Mouse (Mus musculus) left cerebral cortex, adult 11 months (tissue): ENCODE data around the gene Mtus2.
A peak's percentile ranks its signal among the peaks of the same experiment; 100 is the strongest.
"Not testable (repeated sequence)": the region's sequence is repeated elsewhere in the genome, so short reads cannot be mapped to it uniquely, and the experiment has no call there.

Experiments used
- DNase-seq: peaks from one replicate; pipeline ENCODE4 v3.0.0; 2022; ENCODE audit warnings: low spot score

The Mtus2 gene

DNA sequence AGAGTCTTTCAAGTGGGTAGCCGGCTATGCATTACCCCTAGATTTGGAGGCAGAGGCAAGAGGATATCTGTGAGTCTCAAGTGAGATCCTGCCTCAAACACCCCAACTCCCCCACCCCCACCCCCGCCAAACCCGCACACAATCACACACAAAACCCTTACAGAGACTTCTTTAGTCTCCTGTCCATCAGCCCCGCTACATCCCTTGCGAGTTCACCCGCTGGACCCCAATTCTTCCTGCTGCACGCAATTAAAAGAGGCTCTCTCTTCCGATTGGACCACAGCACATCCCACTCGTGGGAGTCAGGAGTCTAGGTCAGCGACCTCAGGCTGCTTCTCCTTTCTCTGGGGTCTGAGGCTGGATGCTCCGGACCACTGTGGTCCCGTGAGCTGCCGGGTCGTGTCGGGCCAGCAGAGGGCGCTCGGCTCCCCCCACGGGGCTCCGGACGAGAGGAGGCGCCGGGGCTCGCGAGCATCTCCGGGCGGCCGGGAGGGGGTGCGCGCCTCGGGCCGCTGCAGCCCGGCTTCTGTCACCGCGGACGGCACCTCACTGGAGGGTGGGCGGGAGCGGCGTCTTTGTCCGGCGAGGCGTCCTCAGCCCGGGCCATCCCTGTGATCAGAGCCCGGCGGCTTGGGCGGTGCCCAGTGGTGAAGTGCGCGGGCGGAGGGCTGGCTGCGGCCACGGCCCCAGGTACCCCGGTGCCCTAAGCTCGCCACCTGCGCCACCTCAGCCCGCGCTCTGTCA is at the start of gene Mtus2:
Gene Mtus2 (plus strand): TSS at position 500 of the 744 bp plus-strand sequence.
- DNase-seq = peak; percentile 78

DNA sequence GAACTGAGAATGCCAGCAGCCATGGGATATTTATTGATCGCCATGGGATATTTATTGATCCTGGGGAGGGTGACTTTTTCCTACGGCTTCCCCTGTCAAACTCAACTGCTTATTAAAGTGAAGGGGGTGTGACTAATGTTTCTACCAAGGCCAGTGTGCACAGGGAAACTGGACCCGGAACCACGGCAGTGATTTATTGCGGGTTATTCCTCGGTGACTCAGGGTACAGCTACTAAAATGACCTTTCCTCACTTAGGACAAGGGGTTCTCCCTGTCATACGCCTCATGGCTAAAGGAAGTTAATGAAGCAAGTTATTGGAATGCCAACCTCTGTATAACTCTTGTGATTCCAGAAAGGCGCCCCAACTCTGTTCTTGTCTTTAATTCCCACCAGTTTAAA is 49.3 kb upstream of the Mtus2 start:
- DNase-seq = no peak

DNA sequence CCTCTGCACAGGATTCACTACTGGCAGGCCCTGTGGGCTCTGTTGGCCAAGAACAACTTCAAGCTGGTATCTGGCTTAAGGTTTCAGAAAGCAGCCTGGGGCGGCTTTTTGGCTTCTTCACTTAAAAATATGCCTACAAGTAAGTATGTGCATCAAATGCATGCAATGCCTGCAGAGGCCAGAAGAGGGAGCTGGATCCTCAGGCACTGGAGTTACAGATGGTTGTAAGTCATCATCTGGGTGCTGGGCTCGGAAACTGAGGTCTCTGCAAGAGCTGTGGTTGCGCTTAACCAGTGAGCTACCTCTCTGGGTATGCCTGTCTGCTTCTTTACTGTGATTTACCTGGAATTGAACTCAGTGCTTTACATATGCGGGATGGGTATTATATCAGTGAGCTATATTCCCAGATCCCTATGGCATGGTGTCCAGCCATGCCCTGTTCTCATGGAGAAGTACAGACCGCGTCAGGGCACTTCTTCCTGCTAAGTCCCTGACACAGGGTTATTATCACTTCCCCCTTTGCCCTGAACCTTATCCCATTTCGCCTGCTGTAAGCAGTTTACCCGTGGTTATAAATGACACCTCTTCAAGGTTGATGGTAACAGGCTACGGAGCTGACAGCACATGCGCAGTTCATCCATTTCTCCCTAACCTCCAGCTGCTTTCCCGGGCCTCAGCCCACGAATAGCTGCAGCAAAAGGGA is 46.2 kb upstream of the Mtus2 start:
- no peak for DNase-seq

DNA sequence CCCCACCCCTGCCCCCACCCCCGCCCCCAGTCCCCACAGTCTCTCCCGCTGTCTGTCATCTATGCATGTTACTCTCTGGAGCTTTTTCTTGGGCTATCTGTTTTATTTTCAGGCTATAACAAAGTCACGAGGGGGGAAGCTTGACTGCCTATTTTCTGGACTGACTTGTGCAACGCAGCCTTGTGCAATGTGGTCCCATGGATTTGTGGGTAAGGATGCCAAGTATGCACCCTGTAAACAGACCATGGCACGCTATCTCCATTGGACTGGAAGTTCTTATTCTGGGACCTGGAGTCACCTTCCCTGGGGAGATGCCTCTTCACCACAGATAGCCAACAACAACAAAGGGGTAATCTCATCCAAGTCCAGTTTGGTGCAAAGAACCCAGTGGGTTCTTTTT is 45.4 kb upstream of the Mtus2 start:
- no peak for DNase-seq

DNA sequence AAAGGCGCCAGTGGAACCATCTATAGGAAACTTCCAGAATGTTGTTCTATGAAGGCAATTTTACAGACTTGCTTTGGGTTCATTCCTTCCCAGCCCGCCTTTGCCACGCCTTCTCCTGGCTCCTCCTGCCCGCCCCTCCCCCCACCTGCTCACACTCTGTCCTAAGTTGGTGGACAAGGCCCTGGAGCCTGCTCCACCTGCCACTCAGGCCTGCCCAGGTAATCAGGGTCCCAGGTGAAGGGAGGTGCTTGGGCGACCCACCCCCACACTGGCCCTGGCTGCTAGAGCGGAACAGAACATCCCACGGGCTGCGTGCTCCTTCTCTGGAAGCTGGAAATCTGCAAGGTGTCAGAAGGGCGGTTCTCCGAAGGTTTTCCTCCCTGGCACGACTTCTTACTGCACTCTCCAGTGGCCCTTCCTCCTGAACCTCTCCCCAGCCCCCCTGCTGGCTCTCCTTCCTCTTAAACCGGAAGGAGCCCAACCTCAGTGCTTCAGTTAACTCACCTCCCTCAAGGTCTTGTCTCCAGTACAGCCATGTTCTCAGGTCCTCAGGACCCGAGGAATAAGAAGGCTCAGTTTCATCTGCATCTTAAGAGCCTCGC is 43.8 kb upstream of the Mtus2 start:
- DNase-seq = no peak

DNA sequence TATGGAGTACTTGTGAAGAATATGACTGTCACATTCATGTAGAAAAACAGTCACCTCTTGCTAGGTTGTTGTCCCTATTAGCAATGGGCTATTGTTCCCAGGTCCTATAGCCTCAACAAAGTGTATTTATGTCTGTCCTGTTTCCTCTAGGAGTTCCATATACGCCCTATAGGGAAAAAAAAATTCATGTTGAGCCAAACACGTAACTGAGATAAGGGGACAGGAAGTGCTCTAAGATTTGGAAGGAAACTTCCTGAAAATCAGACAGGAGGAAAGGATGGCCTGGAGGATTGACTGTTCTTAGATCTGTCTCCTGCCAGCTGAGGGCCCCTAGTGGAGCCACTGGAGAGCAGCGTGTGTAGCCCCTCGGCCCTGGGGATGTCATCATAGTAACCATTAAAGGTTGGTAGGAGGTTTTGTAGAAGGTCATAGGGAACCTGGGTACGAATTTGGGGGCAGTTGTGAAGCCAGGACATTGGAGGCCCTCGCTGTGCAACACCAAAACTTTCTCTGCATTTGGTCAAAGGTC is 42.0 kb upstream of the Mtus2 start:
- no peak for DNase-seq

DNA sequence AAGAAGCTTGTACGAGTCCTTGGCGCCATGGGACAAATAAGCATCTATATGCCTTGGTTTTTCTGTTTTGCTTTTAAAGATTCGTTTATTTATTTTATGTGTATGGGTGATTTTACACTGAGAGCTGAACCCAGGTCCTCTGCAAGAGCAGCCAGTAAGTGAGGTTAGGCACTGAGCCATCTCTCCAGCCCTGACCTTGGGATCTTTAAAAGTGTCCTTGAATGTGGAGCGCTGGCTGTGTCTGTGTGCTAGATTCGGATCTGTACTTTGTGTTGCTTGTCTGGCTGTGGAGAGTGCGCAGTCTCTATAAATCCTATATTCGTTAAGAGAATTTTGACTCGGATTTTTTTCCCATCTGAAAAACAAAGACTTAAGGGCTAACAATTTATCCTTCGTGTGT is 40.9 kb upstream of the Mtus2 start:
- no peak for DNase-seq

DNA sequence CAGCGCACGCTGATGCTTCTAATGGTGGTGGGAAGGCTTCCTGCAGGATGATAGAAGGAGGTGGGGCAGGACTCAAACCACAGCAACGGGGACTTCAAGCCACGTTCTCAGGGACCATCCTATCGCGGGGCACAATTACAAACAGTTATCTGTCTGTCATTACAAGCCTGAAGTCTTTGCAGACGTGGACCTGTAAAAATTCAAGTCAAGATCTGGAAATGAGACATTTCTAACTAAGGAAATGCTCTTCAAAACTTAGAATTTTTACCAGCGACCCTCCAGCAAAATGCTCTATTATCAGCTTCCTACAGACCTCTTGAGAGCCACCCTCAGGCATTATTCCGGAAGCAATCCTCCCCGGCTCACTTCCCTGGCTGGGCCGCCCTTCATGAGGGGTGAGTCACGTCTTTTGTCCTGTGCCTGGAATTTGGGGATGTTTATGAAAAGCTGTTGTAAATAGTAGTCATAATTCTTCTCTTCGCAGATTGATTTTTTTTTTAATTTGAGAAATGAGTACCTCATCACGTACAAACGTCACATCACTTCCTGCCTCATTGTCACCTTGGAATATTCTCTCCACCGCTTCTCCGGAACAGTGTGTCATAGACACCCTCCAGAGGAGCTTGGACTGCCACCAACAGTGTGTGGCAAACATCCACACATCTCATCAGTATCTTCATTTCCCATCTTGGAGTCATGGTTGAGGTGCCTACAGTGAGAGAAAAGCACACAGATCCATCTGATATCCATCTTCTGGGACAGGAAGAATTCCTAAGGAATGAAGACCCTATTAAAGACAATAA is 38.9 kb upstream of the Mtus2 start:
- DNase-seq = no peak

DNA sequence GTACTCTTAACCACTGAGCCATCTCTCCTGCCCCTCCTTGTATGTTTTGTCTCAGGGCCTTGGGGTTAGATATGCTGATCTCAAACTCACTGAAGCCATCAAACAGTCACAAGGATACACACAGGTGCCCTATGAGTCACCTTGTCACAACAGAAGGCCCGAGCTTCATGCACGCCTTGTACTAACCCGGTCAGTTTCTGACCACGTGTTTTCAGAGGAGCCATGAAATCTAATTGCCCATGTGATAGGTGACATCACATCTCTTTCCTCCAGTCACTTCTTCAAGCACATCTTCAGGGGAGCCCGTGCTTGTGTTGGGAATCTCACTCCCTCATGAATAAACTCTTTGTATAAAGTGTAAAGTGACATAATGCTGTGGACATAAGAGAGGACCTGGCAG is 32.5 kb upstream of the Mtus2 start:
- DNase-seq = no peak

DNA sequence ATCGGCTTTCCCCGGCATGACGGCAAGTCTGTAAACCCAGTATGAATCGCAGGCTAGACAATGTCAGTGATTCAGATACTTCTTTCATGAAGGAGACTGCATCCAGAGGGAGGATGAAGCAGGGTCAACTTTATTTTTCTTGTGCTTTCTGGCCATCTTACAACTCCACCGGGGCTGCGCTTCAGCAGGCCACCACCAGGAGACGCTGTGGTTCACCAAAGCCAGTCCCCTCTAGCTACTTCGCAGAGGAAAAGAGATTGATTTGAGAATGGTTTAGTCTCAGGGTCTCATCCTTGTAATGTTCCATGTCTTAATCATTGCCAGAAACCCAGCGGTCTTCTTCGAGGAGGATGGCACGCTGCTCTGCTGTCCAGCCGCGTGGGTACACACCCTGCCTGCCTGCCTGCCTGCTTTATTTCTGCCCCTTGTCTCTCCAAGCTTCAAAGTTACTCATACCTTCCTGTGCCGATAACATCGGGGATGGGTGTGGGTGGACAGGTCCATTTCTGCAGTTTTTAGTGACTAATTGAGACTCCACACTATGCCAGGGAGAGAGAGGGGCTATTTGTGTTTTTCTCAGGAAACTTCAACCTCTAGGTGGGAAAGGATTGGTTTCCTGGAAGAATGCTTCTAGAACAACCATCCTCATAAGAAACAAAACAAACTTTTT is 31.1 kb upstream of the Mtus2 start:
- no peak for DNase-seq

DNA sequence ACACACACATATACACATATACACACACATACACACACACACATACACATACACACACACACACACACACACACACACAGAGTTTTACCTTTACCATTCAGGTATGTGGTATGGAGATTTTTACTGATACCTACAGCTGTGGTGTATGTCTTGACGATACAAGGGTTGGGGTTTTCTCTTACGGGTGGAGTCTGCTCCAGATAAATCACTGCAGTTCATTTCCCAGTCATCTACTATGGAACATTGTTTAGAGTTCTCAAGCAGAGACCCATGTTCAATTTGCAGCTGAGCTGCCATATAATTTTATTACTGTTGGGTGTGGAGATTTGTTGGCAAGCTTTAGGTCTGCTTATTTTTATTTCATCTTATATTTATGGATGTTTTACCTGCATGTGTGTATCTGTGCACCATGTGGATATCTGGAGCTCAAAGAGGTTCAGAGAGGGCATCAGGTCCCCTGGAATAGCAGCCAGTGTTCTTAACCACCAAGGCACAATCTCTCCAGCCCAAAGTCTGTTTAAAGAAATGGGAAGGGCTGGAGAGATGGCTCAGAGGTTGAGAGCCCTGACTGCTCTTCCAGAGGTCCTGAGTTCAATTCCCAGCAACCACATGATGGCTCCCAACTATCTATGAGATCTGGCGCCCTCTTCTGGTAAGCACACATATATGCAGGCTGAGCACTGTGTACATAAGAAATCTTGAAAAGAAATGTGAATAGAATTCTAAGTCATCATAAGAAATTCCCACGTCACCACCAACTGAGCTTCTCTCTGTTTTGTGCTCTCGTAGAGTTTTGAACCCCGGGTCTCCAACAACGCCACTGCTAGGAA is 28.2 kb upstream of the Mtus2 start:
- no peak for DNase-seq

DNA sequence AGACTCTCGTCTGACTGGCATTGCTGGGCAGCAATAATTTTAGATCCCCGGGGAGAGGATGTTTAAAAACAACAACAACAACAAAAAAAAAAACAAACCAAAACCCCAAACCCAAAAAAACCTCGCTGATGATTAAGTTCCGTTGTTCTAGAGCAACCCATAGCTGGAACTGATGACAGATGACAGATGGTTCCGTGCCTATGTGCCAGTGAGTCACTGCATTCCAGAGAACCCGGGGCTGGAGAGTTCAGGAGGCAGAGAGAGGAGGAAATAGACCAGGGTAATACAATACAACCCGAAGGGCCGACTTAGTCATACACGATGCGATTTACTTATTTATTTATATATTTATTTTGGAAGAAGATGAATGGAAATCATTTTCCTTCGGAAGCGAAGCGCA is 22.0 kb upstream of the Mtus2 start:
- DNase-seq = no peak

DNA sequence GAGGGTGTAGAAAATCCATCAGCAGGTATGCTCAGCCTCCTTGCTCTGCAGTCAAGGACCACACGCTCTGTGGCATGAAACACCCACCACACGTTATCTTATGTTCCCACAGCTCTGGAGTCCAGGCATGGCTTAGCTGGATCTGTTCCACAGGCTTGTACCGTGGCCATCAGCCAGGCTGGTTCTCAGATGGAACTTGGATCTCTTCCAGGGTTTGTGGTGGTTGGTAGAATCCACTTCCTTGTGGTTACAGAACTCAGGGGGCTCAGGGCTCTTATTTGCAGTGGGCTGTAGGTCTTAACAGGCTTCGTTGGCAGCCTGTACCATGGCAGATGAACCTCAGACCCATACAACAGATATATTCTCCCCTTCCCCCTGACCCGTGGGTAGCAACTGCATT is 17.9 kb upstream of the Mtus2 start:
- no peak for DNase-seq

DNA sequence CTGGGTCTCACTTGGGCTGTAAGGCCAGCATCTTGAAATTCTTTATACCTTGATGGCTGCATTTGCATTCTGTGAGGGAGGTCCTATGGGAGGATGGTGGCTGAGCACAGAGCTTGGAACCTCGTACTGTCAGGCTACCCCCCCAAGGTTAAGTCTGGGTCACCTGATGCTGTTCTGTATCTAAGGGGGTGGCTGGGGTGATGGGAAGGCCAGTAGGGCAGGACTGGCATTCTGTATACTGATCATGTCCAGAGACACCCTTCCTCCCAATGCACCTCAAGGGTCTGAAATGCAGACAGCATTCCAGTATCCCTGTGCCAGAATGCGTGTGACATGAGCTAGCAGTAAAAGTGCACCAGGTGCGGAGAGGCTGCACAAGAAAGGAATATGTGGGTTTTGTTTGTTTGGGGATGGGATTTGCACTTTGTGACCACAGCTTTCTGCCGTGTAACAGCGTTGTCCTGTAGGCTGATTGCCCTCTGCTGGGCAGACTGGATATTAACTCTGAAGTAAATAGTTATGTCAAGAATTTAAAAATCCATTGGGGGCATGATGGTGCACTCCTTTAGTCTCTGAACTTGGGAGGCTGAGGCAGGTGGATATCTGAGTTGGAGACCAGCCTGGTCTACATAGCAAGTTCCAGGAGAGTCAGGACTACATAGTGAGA is 12.0 kb upstream of the Mtus2 start:
- no peak for DNase-seq

DNA sequence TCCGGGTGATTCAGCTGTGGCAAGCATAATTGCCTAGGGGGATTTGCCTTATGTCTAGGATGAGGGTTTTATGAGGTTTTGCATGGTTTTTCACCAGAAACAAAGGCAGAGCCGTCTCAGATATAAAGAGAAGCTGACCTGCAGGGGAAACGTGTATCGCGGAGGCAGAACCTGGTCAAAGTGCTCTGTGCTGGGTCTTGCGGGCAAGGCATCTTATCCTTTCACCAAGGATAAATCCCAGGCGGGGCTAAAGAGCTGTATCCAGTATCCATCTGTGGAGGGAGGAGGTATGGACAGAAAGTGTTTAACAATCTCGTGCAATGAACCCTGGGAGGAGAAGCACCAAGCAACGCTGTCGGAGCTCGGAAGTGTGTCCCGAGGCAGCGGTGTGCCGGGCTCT is 7.2 kb upstream of the Mtus2 start:
- DNase-seq = no peak

DNA sequence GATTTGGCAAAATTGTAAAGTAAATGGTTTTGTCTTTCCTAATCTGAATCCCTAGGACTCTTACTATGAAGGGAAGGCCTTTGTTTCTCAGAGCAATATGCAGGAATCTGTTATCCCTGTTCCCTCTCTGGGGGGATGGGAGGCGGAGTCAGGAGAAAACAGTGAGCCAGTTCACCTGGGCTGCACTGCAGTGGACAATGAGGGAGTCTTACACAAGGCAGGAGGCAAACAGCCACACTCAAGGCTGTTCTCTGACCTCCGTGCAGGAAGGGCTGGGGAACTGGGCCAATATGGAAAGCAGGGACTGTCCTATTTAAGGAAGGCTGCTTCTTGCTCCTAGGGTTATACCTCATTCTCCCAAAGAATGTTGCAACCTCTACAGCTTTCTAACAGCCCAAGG is 5.4 kb upstream of the Mtus2 start:
- DNase-seq = no peak

DNA sequence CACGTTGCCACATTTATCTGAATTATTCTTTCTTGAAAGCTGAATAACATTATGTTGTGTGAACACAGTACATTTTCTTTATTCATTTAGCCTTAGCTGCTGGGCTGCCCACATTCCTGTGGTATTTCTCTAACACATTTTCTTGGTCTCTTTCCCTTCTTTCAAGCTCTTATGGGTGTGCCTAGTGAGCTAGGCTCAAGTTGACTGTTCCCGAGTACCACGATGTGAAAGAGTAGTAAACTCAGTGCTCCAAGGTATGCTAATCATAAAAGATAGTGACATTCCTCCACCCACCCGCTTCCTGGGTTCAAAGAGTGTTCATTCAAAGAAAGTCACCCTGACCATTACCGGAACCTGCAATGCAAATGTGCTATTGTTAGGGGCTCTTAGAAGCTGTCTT is 3.9 kb upstream of the Mtus2 start:
- DNase-seq = not testable (repeated sequence)

DNA sequence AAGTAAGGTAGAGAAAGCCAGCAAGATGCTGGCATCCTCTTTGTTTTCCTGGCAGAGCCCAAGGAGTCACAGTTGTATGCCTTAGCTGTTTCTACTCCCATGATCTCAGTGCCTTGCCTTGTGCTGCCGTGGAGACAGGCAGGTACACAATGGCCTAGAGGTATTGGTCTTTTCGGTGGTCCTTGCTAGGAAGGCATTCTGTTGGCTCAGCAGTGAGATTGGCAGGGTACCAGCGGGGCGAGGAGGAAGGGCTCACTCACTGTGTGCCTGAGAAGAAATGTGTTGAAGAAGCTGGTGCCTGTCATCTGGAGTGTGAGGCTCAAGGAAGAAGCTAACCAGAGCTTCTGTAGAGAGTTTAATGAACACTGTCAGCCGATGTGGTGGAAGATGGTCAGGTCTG is 1.4 kb upstream of the Mtus2 start:
- no peak for DNase-seq

DNA sequence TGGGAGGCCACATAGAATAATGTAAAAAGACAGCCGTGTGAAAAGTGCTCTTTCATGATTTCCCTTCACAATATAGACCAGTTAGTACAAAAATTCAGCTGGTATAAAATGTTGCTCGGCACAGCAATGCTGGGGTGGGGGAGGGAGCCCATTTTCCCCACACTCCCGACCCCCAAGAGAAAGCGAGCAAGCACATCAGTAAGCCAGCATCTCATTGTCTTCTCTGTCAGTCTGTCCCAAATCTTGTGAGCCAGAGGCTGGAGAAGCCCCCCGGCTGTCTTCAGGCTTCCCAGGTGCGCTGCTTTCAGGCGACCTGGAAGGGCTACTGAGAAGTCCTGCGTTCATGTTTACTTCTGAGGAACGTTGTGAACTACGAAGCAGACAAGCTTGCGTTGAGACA is 699 bp upstream of the Mtus2 start:
- DNase-seq = no peak

DNA sequence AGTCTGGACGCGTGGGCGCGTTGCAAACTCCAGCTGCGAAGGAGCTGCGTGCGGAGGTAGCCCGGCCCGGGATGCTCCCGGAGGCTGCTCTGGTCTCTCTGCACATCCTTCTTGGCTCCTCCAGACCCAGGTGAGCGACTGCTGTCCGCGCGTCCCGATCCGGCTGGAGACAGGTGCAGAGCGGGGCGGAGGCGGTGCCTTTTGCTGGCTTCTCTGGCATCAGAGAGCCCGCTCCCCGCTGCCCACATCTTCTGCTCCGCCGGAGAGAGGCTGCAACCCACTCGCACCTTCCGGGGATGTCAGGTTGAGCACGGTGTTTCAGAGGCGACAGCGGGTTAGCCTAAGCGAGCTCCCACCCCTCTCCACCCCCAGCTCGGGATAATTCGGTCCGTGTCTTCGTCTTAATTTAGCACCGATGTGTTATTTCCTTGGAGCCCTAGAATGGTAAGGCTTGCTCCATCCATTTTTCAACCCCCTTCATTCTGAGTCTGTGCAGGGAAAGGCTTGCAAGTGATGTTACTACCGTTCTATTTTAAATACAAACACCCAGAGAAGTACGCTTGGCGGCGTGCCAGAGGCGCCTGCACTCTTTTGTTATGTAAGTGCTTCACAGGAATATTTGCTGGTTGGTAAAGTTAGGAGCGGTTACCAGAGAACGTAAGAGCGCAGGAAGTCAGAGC is 612 bp downstream of the Mtus2 start:
- DNase-seq = peak; percentile 93
